Mouse (Mus musculus): Measurements from ENCODE around the gene Dab1. TPM values are rescaled to one million over a fixed set of nuclear protein-coding genes. Genes with fewer than 3 reads are reported as not detected.

Gene Dab1
- polyA plus RNA-seq (2015; fragmentation: Nextera tagmentation; extraction: Ambion mirVana) = 0.30 and 0.58 TPM in 2 replicates

GRCm38 (mm10) chr4:103619321-103619945 lies at the start of gene Dab1:
Dab1 (plus strand) TSS chr4:103619359.
- Histone ChIP-seq H3K27ac (no peak within 1 kb of the TSS), H3K27me3 (peaks cover 39% of the 10 kb centered on the region), H3K9me3 (replicated peaks) (no peaks in the 10 kb centered on the region), H3K4me3 (replicated peaks) (no peak within 1 kb of the TSS; the same call in 1 of the 2 replicates), H3K9ac (no peak within 1 kb of the TSS), H3K4me1 (replicated peaks) (no peaks in the 10 kb centered on the region), H3K36me3 (no peaks in the 10 kb centered on the region), H3K4me2 (peak within 1 kb of the TSS; percentile 30)
- no peak for ATAC-seq (ENCODE audit: low read depth)
- WGBS (ENCODE audit: insufficient replicate concordance) = 2% methylated on average over 41 of the region's 41 CpGs
- DNase-seq = no peak

GRCm38 (mm10) chr4:103571721-103572352 lies 47.3 kb upstream of the Dab1 start:
- 50% methylated on average over 4 of the region's 4 CpGs for WGBS (ENCODE audit: insufficient replicate concordance)
- H3K4me2 ChIP-seq = no peak overlapping the region
- no peaks in the 10 kb centered on the region for H3K9me3 ChIP-seq (replicated peaks)
- no peak overlapping the region for H3K4me3 ChIP-seq (replicated peaks)
- no peak overlapping the region for H3K9ac ChIP-seq
- DNase-seq = no peak
- no peak for ATAC-seq (ENCODE audit: low read depth)
- H3K36me3 ChIP-seq = no peaks in the 10 kb centered on the region
- H3K27ac ChIP-seq = no peak overlapping the region
- H3K27me3 ChIP-seq = no peaks in the 10 kb centered on the region
- H3K4me1 ChIP-seq (replicated peaks) = no peaks in the 10 kb centered on the region

DNA sequence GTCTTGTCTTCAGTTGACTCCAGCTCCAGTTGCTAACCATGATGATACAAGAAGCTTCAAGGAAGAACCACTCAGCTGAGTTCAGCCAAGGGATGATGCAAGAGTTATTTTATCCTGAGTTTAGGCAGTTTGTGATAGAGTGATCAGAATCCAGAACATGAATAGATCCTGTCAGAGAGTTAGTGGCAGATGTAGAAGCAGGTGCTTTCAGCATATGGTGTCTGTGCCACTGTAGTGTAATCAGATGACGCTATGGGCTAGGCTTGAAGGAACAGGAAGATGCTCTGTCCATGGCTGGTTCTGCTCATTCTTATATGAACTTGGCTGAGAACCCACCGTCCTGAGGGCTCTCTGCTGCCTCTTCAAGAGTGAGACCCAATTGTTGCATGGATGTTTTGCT lies 43.6 kb upstream of the Dab1 start:
- Histone ChIP-seq H3K27ac (no peak overlapping the region), H3K36me3 (no peaks in the 10 kb centered on the region), H3K4me2 (no peak overlapping the region), H3K27me3 (no peaks in the 10 kb centered on the region), H3K9ac (no peak overlapping the region), H3K9me3 (replicated peaks) (peaks cover 3% of the 10 kb centered on the region; the same call in 1 of the 2 replicates), H3K4me1 (replicated peaks) (no peaks in the 10 kb centered on the region), H3K4me3 (replicated peaks) (no peak overlapping the region)
- DNase-seq = no peak
- ATAC-seq (ENCODE audit: low read depth) = no peak
- 51% methylated on average over 2 of the region's 2 CpGs for WGBS (ENCODE audit: insufficient replicate concordance)

DNA sequence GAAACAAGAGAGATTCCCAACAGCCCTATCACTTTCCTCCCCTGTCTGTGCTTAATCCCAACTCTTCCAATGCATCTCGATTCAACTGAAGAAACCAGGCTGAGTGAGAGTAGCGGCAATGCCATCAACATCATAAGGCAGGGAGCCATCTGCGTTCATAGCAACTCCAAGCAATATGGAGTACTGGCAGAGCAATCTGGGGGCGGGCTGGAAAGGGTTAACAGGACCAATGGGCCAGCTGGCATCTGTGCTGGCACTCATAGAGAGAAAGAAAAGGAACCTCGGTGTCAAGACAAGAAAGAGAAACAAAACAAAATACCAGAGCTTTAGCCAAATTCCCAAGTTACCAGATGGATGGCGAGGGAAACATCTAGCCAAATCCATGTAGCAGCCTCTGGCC lies 42.9 kb upstream of the Dab1 start:
- Histone ChIP-seq H3K4me1 (replicated peaks) (no peaks in the 10 kb centered on the region), H3K27ac (no peak overlapping the region), H3K4me3 (replicated peaks) (no peak overlapping the region), H3K36me3 (no peaks in the 10 kb centered on the region), H3K9ac (no peak overlapping the region), H3K27me3 (no peaks in the 10 kb centered on the region), H3K4me2 (no peak overlapping the region), H3K9me3 (replicated peaks) (peaks cover 3% of the 10 kb centered on the region; the same call in 1 of the 2 replicates)
- ATAC-seq (ENCODE audit: low read depth) (no peak), DNase-seq (no peak)
- WGBS (ENCODE audit: insufficient replicate concordance) = 51% methylated on average over 6 of the region's 6 CpGs

GRCm38 (mm10) chr4:103577111-103577815 lies 41.9 kb upstream of the Dab1 start:
- Histone ChIP-seq H3K4me3 (replicated peaks) (no peak overlapping the region), H3K27ac (no peak overlapping the region)
- no peak for ATAC-seq (ENCODE audit: low read depth)

GRCm38 (mm10) chr4:103577821-103578220 lies 41.3 kb upstream of the Dab1 start:
- Histone ChIP-seq H3K36me3 (no peaks in the 10 kb centered on the region), H3K4me1 (replicated peaks) (no peaks in the 10 kb centered on the region), H3K4me3 (replicated peaks) (no peak overlapping the region), H3K9me3 (replicated peaks) (peaks cover 3% of the 10 kb centered on the region; the same call in 1 of the 2 replicates), H3K9ac (no peak overlapping the region), H3K4me2 (no peak overlapping the region), H3K27me3 (no peaks in the 10 kb centered on the region), H3K27ac (no peak overlapping the region)
- WGBS (ENCODE audit: insufficient replicate concordance) = 74% methylated on average over 7 of the region's 7 CpGs
- DNase-seq (no peak), ATAC-seq (ENCODE audit: low read depth) (no peak)

More at GRCm38 (mm10) chr4:103577111-103577815, 41.9 kb upstream of the Dab1 start:
- peaks cover 3% of the 10 kb centered on the region; the same call in 1 of the 2 replicates for H3K9me3 ChIP-seq (replicated peaks)
- no peak overlapping the region for H3K9ac ChIP-seq
- no peaks in the 10 kb centered on the region for H3K36me3 ChIP-seq
- no peak for DNase-seq
- H3K4me1 ChIP-seq (replicated peaks) = no peaks in the 10 kb centered on the region
- H3K27me3 ChIP-seq = no peaks in the 10 kb centered on the region
- 42% methylated on average over 4 of the region's 4 CpGs for WGBS (ENCODE audit: insufficient replicate concordance)
- H3K4me2 ChIP-seq = no peak overlapping the region

- no peak overlapping the region for H3K27ac ChIP-seq
- no peak overlapping the region for H3K9ac ChIP-seq
- H3K27me3 ChIP-seq = no peaks in the 10 kb centered on the region
- no peaks in the 10 kb centered on the region for H3K4me1 ChIP-seq (replicated peaks)
- H3K36me3 ChIP-seq = no peaks in the 10 kb centered on the region
- no peak overlapping the region for H3K4me3 ChIP-seq (replicated peaks)
- peaks cover 3% of the 10 kb centered on the region; the same call in 1 of the 2 replicates for H3K9me3 ChIP-seq (replicated peaks)
- no peak overlapping the region for H3K4me2 ChIP-seq
- DNase-seq = no peak
- WGBS (ENCODE audit: insufficient replicate concordance) = 69% methylated on average over 9 of the region's 9 CpGs
- no peak for ATAC-seq (ENCODE audit: low read depth)
These were observed 39.1 kb upstream of the Dab1 start for GRCm38 (mm10) chr4:103580021-103580420.

GRCm38 (mm10) chr4:103615011-103615410 lies 4.1 kb upstream of the Dab1 start:
- H3K9me3 ChIP-seq (replicated peaks) = no peaks in the 10 kb centered on the region
- WGBS (ENCODE audit: insufficient replicate concordance) = 60% methylated on average over 3 of the region's 3 CpGs
- no peak overlapping the region for H3K27ac ChIP-seq
- no peak overlapping the region for H3K4me3 ChIP-seq (replicated peaks)
- no peaks in the 10 kb centered on the region for H3K4me1 ChIP-seq (replicated peaks)
- no peaks in the 10 kb centered on the region for H3K36me3 ChIP-seq
- ATAC-seq (ENCODE audit: low read depth) = no peak
- H3K4me2 ChIP-seq = no peak overlapping the region
- no peak overlapping the region for H3K9ac ChIP-seq
- DNase-seq = no peak
- peaks cover 22% of the 10 kb centered on the region for H3K27me3 ChIP-seq

- 2% methylated on average over 28 of the region's 28 CpGs for WGBS (ENCODE audit: insufficient replicate concordance)
These were observed 800 bp downstream of the Dab1 start for GRCm38 (mm10) chr4:103619946-103620371.

GRCm38 (mm10) chr4:103620590-103621155 lies 1.5 kb downstream of the Dab1 start:
- Histone ChIP-seq H3K4me1 (replicated peaks) (no peaks in the 10 kb centered on the region), H3K9ac (no peak overlapping the region), H3K27me3 (peaks cover 39% of the 10 kb centered on the region), H3K27ac (no peak overlapping the region), H3K36me3 (no peaks in the 10 kb centered on the region), H3K4me2 (no peak overlapping the region), H3K4me3 (replicated peaks) (no peak overlapping the region), H3K9me3 (replicated peaks) (no peaks in the 10 kb centered on the region)
- 28% methylated on average over 18 of the region's 18 CpGs for whole genome bisulfite sequencing (ENCODE audit: insufficient replicate concordance)
- ATAC-seq (ENCODE audit: low read depth) (no peak), DNase-seq (no peak)

More at GRCm38 (mm10) chr4:103619946-103620371, 800 bp downstream of the Dab1 start:
- ATAC-seq (ENCODE audit: low read depth) = no peak
- Histone ChIP-seq H3K4me1 (replicated peaks) (no peaks in the 10 kb centered on the region), H3K4me2 (peak overlapping the region; percentile 30), H3K36me3 (no peaks in the 10 kb centered on the region), H3K9me3 (replicated peaks) (no peaks in the 10 kb centered on the region), H3K27ac (no peak overlapping the region), H3K9ac (no peak overlapping the region), H3K4me3 (replicated peaks) (no peak overlapping the region; the same call in 1 of the 2 replicates), H3K27me3 (peaks cover 39% of the 10 kb centered on the region)
- no peak for DNase-seq

DNA sequence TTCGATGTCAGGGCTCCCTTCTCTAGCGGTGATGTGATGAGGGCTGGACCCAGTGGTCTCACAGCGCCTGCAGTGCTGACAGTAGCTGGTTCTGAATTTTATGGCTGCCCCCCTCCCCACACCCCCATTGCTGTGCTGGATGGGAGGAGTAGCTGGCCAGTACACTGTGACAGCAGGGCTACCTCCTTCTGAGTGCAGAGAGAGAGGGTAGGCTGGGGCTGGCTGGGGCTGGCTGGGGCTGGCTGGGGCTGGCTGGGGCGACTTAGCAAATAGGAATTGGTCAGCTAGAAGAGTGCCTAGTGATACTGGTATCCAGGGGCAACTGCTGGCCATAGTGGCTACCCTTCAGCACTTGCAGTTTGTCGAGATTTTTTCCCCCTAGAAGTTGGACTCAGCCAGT lies 2.4 kb downstream of the Dab1 start:
- H3K27me3 ChIP-seq = peaks cover 39% of the 10 kb centered on the region
- H3K9me3 ChIP-seq (replicated peaks) = no peaks in the 10 kb centered on the region
- 29% methylated on average over 5 of the region's 5 CpGs for WGBS (ENCODE audit: insufficient replicate concordance)
- no peak overlapping the region for H3K9ac ChIP-seq
- H3K4me2 ChIP-seq = no peak overlapping the region
- no peaks in the 10 kb centered on the region for H3K36me3 ChIP-seq
- ATAC-seq (ENCODE audit: low read depth) = no peak
- no peak for DNase-seq
- H3K4me1 ChIP-seq (replicated peaks) = no peaks in the 10 kb centered on the region
- no peak overlapping the region for H3K27ac ChIP-seq
- H3K4me3 ChIP-seq (replicated peaks) = no peak overlapping the region

Measured in liver, embryonic 13.5 days (tissue).